ENCODE assay signal across 34 mouse cellular contexts in the genomic region with DNA sequence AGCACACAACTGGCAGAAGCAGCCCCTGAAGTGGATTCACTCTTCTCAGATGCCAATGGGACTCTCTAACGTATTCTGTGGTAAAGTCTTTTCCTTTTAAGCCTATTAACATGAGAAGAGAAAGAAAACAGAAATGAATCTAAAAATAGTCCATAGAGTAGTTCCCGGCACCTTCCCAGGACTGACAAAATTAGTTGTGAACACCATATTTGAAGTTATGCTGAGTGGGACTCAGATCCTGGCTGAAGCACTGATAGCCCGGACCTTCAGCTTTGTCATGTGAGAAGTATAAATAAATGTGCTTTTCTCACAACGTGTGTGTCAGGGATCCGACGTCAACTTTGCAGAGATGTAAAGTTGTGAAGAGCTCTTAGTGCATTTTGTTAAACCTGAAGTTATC.
"Had no signal": no experiment of that assay in that cellular context is flagged by ENCODE, and none has a peak within 500 bp of the region (broad histone marks: within the 10 kb centered on the region; RNA-seq: fewer than 3 reads in every experiment).

No protein-coding gene starts in this region.

- H3K9ac ChIP-seq: heart, embryonic 12.5 days; heart, embryonic 15.5 days; hindbrain, embryonic 12.5 days; hindbrain, embryonic 13.5 days; hindbrain, embryonic 14.5 days; hindbrain, embryonic 15.5 days; intestine, embryonic 15.5 days; kidney, embryonic 15.5 days had no signal

- H3K4me1 ChIP-seq: heart, embryonic 10.5 days; hindbrain, embryonic 12.5 days; hindbrain, embryonic 15.5 days; intestine, embryonic 15.5 days; kidney, embryonic 15.5 days had no signal

- ATAC-seq: hindbrain, embryonic 16.5 days; hindbrain, postnatal 0 days; inflammation-experienced regulatory T-cells, adult 6 months; intestine, embryonic 15.5 days; intestine, embryonic 16.5 days; intestine, postnatal 0 days had no signal

- H3K27me3 ChIP-seq: heart, embryonic 12.5 days; heart, embryonic 15.5 days; hindbrain, embryonic 12.5 days; hindbrain, embryonic 13.5 days; hindbrain, embryonic 15.5 days; intestine, embryonic 15.5 days; kidney, embryonic 15.5 days had no signal

- H3K9me3 ChIP-seq: heart, embryonic 10.5 days; heart, embryonic 12.5 days; heart, embryonic 15.5 days; hindbrain, embryonic 10.5 days; hindbrain, embryonic 12.5 days; hindbrain, embryonic 13.5 days; hindbrain, embryonic 15.5 days; intestine, embryonic 15.5 days; kidney, embryonic 15.5 days had no signal

- H3K4me3 ChIP-seq: heart, embryonic 10.5 days; heart, embryonic 12.5 days; heart, embryonic 15.5 days; hindbrain, embryonic 10.5 days; hindbrain, embryonic 12.5 days; hindbrain, embryonic 13.5 days; hindbrain, embryonic 15.5 days; intestine, embryonic 15.5 days; kidney, embryonic 15.5 days; layer of hippocampus, adult 2 months; left cerebral cortex, adult 2 months had no signal

- H3K4me2 ChIP-seq: heart, embryonic 12.5 days; heart, embryonic 15.5 days; hindbrain, embryonic 12.5 days; hindbrain, embryonic 13.5 days; hindbrain, embryonic 14.5 days; hindbrain, embryonic 15.5 days; intestine, embryonic 15.5 days; kidney, embryonic 15.5 days had no signal

- DNase-seq: heart, postnatal 10 days; heart, postnatal 14 days; heart, postnatal 36 days; heart, postnatal 4 days; kidney, adult 11 months; kidney, adult 18-20 months; kidney, adult 2 months; kidney, adult 8-10 months; kidney, adult 9 months; kidney, postnatal 10 days; kidney, postnatal 14 days; kidney, postnatal 25 days; kidney, postnatal 36 days; kidney, postnatal 4 days; layer of hippocampus, adult 9-11 months; layer of hippocampus, postnatal 36 days had no signal

- H3K36me3 ChIP-seq: heart, embryonic 10.5 days; heart, embryonic 12.5 days; heart, embryonic 15.5 days; hindbrain, embryonic 12.5 days; hindbrain, embryonic 13.5 days; hindbrain, embryonic 15.5 days; intestine, embryonic 15.5 days; kidney, embryonic 15.5 days had no signal

- H3K27ac ChIP-seq: heart, embryonic 10.5 days; heart, embryonic 15.5 days; hindbrain, embryonic 10.5 days; hindbrain, embryonic 12.5 days; hindbrain, embryonic 13.5 days; hindbrain, embryonic 14.5 days; hindbrain, embryonic 15.5 days; hindbrain, postnatal 0 days; intestine, embryonic 15.5 days; kidney, embryonic 15.5 days; kidney, postnatal 0 days; layer of hippocampus, adult 2 months; left cerebral cortex, adult 2 months had no signal
